Comparison of ENCODE assay signal across 1 mouse cellular context in genomic region chr5:113804395-113804966, GRCm38 (mm10).
TF ChIP-seq lines count a peak whose summit lies in the region.

No protein-coding gene starts in this region.

TF ChIP-seq in CH12.LX, 34 proteins besides CTCF, POLR2A, EP300 and RAD21:
- TF ChIP-seq SMC3 (IDR thresholded peaks at IDR 0.05; ENCODE audit: low read depth, low read length) (peak; percentile 36), E2F4 (IDR thresholded peaks at IDR 0.05; ENCODE audit: insufficient replicate concordance, low read depth, low read length) (no peak)
TF ChIP-seq in CH12.LX: peak in this region for 1.
